Mouse (Mus musculus) MEL (cell line): ENCODE data around the gene Rnaset2b. TPM values are rescaled to one million over a fixed set of nuclear protein-coding genes. Genes with fewer than 3 reads are reported as not detected.
"Not testable (repeated sequence)": the region's sequence is repeated elsewhere in the genome, so short reads cannot be mapped to it uniquely, and the experiment has no call there.

ENCODE experiments used
- DNase-seq: peaks from one replicate; pipeline ENCODE4 v3.0.0; 2011; ENCODE audit warnings: low read depth, low spot score
- H3K27ac ChIP-seq: 2 replicates; pipeline ENCODE4 v1.5.1; 2012; ENCODE audit warnings: low read depth, mild to moderate bottlenecking, control low read depth, low read length, moderate library complexity; ENCODE audit not compliant: control insufficient read depth
- H3K27me3 ChIP-seq, 2 experiments: fragments of 150-350 bp in 1 of 2; sonication (generic) in 1 of 2; 2 replicates each; pipeline ENCODE4 v1.6.1; 2012; ENCODE audit warnings: low read length in 2 of 2, mild to moderate bottlenecking in 2 of 2, improper control_type of control experiment in 1 of 2, moderate library complexity in 1 of 2; ENCODE audit not compliant: insufficient read depth in 2 of 2, control insufficient read depth in 1 of 2
- H3K36me3 ChIP-seq, 2 experiments: 2 replicates each; pipeline ENCODE4 v1.6.1; 2012 to 2014; ENCODE audit warnings: low read length in 2 of 2, improper control_type of control experiment in 1 of 2, inconsistent platforms in 1 of 2, mild to moderate bottlenecking in 1 of 2; ENCODE audit not compliant: insufficient read depth in 2 of 2, control insufficient read depth in 1 of 2
- H3K4me1 ChIP-seq, 2 experiments: fragments of 150-350 bp in 1 of 2; sonication (generic) in 1 of 2; 2 replicates each; pipeline ENCODE4 v1.6.1; 2012; ENCODE audit warnings: low read length in 2 of 2, improper control_type of control experiment in 1 of 2, mild to moderate bottlenecking in 1 of 2; ENCODE audit not compliant: insufficient read depth in 2 of 2, control insufficient read depth in 1 of 2
- H3K4me3 ChIP-seq, 2 experiments: fragments of 150-350 bp in 1 of 2; sonication (generic) in 1 of 2; 2 replicates each; pipeline ENCODE4 v1.5.1; 2012; ENCODE audit warnings: low read depth in 2 of 2, low read length in 2 of 2, mild to moderate bottlenecking in 2 of 2, moderate library complexity in 2 of 2, control low read depth in 1 of 2, improper control_type of control experiment in 1 of 2; ENCODE audit not compliant: control insufficient read depth in 1 of 2, insufficient read depth in 1 of 2
- H3K79me2 ChIP-seq: 2 replicates; pipeline ENCODE4 v1.6.1; 2012; ENCODE audit warnings: mild to moderate bottlenecking, low read length, moderate library complexity; ENCODE audit not compliant: control insufficient read depth, poor library complexity, insufficient read depth
- H3K9ac ChIP-seq: 2 replicates; pipeline ENCODE4 v1.6.1; 2012; ENCODE audit warnings: low read depth, mild to moderate bottlenecking, control low read depth, low read length, moderate library complexity; ENCODE audit not compliant: control insufficient read depth, poor library complexity, severe bottlenecking
- H3K9me3 ChIP-seq: fragments of 150-350 bp; sonication (generic); replicated peaks from 2 replicates; pipeline ENCODE4 v1.6.1; 2012; ENCODE audit warnings: mild to moderate bottlenecking, low read length, improper control_type of control experiment, moderate library complexity; ENCODE audit not compliant: insufficient read depth
- polyA plus RNA-seq, 2 experiments: library from polyadenylated mRNA; stranded (reverse) in 1 of 2; unstranded in 1 of 2; fragments of >175 nt in 1 of 2; fragments of >200 nt in 1 of 2; gene quantifications; 2 replicates each; pipeline versions ENCODE4 v1.2.1 to v1.2.4; 2012; ENCODE audit warnings: low replicate concordance in 2 of 2, low read depth in 1 of 2; ENCODE audit not compliant: insufficient read length in 2 of 2, insufficient read depth in 1 of 2, missing spikeins in 1 of 2
- total RNA-seq: library from RNA; depleted of rRNA; stranded (reverse); fragments of 300-350 nt; gene quantifications from 2 replicates; pipeline ENCODE4 v1.2.3, GENCODE M21; 2012

The Rnaset2b gene
- total and polyA plus RNA-seq, 3 experiments = 45.1 to 626 (median 205) TPM

DNA sequence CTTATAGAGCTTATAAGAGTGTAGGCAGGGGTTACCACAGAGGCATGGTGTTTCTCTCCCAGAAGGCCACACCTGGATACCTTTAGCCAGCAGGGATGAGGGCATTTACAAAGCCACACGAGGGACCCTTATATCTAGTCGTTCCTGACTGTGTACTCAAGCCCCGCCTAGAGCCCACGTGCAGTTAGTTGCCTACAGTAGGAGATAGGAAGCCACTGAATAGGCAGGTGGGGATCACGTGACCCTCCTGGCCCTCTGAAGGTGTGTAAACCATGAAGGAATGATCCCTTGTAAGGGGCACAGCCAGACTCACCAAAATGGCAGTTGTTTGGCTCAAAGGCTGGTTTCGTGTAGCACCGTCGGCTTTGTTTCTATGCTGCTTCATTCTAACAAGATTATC, 26.4 kb downstream of the Rnaset2b start:
- not testable (repeated sequence) for H3K9ac ChIP-seq, H3K27me3 ChIP-seq, H3K36me3 ChIP-seq, H3K27ac ChIP-seq, H3K9me3 ChIP-seq, H3K79me2 ChIP-seq, H3K4me3 ChIP-seq, H3K4me1 ChIP-seq, DNase-seq

DNA sequence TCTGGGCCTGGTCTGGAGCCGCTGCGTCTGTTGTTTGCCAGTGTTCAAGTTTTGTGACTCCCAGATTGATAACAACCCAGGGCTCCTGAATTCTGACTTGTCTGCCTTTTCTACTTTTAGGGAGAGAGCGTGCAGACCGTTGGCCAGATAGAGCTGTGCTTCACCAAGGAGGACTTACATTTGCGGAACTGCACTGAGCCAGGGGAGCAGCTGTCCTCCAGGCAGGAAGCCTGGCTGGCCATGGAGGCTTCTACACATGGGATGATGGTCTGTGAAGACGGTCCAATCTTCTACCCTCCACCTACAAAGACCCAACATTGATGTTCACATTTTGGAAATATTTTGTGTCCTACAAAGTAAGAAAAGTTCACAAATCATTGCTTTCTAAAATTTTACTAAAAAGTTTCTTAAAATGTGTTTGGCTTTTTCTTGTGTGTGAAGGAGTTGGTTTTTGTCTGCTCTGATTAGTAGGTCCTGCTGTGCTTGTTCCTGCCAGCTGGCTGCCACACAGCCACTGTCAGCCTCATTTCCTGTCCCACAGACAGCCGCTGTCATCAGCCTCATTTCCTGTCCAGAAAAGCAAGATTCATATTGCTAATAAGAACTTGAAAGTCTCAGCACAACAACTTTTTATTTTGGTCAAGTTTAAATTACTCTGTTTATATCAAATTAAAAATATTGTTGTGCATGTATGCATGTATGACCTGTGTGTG, 27.5 kb downstream of the Rnaset2b start:
- not testable (repeated sequence) for H3K4me1 ChIP-seq, H3K9me3 ChIP-seq, H3K79me2 ChIP-seq, DNase-seq, H3K9ac ChIP-seq, H3K4me3 ChIP-seq, H3K27me3 ChIP-seq, H3K36me3 ChIP-seq, H3K27ac ChIP-seq

DNA sequence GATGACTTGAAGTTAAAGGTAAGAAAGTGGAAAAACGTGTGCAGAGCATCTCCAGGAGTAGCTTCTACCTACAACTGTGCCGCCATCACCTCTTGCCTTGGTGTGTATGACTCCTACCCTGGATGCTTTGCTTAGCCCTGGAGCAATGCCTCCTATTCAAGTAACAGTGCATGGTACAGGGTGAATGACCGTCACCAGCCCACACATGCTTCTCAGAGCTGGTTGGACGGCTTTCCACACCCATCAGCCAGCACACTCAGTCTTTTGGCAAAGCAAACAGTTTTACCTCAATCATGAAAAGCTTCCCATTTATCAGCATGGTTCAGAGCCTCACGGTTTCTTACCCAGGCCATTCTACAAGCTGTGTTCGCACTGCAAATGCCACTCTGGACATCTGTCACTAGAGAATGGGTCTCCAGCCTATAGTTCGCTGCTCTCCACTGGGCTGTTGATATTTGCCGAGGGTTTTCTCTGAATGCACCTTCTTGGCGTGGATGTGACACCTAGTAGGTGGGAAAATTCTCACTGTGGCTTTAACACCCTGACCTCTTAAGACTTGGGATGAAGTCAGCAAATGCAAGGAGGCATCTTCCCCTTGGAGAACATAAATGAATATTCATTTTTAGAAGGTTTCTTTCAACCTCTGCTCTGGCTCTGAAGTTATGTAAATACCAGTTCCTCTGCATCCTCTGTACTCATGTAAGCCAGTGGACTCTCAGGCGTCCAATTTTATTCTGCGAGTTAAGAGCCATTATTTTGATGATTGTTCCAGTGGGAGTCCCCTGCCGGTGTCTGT, 31.6 kb downstream of the Rnaset2b start:
- H3K27ac ChIP-seq, H3K79me2 ChIP-seq, H3K4me3 ChIP-seq, H3K36me3 ChIP-seq, H3K9me3 ChIP-seq, H3K27me3 ChIP-seq, DNase-seq, H3K4me1 ChIP-seq, H3K9ac ChIP-seq: not testable (repeated sequence)

DNA sequence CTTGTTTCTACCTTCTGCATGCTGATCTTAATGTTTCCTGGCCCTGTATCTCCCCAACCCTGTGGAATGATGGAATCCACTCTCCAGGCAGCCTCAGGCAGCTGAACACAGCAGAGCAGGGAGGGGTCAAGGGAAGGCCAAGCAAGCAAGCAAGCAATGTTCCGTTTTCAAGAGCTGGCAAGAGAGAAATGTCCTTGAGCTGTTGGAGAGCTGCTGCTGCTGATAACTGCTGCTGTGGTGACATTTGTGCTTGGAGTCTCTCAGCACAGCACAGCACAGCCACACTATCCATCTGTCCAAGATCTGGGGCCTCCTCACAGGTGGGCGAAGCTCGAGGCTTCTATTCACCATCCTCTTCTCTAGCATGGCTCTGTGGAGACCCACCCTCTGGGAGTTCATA, 33.0 kb downstream of the Rnaset2b start:
- not testable (repeated sequence) for H3K4me3 ChIP-seq, H3K27me3 ChIP-seq, H3K9ac ChIP-seq, H3K4me1 ChIP-seq, H3K27ac ChIP-seq, H3K36me3 ChIP-seq, DNase-seq, H3K79me2 ChIP-seq, H3K9me3 ChIP-seq

DNA sequence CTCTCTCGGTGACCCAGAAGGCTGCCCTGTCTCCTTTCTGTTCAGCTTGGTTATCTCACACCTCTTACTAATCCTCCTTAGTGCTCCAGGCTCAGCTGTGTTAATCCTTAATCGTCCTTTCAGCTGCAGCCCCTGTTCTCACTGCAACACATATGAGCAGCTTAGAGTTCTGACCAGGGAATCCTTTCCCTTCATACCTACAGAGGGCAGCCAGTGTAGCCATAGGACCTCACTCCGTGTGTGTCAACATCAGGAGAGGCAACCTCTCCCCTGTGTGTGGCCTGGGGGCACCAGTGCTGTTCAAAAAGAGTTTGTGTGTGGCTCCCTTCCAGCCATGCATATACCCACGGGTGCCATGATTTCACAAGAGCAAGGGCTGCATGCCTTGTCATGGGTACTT, 35.2 kb downstream of the Rnaset2b start:
- H3K36me3 ChIP-seq, H3K4me3 ChIP-seq, H3K9me3 ChIP-seq, H3K27ac ChIP-seq, DNase-seq, H3K79me2 ChIP-seq, H3K4me1 ChIP-seq, H3K9ac ChIP-seq, H3K27me3 ChIP-seq: not testable (repeated sequence)

DNA sequence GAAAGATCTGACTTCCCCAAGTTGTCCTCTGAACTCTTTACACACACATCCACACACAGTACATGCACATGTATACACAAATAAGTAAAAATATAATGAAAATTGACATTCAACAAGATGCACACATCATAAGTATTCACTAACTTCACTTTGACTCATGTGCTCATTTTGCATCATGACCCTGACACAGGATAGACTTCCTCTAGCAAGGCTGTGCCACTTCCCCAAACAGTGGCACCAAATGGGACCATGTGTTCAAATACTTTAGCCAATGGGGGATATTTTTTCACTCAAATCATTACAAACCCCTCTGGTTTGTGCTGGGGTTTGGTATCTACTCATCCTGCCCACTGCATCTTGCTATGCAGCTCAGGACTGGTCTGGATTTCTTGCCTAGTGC, 38.5 kb downstream of the Rnaset2b start:
- H3K36me3 ChIP-seq, H3K79me2 ChIP-seq, DNase-seq, H3K4me1 ChIP-seq, H3K4me3 ChIP-seq, H3K27ac ChIP-seq, H3K27me3 ChIP-seq, H3K9me3 ChIP-seq, H3K9ac ChIP-seq: not testable (repeated sequence)

DNA sequence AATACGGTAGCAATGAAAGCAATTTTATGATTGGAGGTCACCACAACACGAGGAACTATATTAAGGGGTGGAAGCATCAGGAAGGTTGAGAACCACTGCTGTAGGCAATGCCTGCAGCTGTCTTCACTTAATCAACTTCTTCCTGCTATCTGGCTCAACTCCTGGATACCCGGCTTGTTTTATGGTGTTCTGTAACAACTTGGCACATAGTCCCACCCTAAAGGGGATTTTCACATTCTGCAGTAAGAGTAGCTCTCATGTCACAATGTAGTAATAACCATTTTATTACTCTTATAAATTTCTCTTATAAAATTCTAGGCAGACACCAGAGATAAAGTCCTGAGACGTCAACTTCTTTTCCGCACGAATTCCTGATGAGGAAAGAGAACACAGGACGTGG, 39.0 kb downstream of the Rnaset2b start:
- not testable (repeated sequence) for H3K4me3 ChIP-seq, H3K27me3 ChIP-seq, H3K9me3 ChIP-seq, DNase-seq, H3K79me2 ChIP-seq, H3K27ac ChIP-seq, H3K9ac ChIP-seq, H3K4me1 ChIP-seq, H3K36me3 ChIP-seq
